Mouse (Mus musculus): ENCODE data around the gene Pank2. TPM values are rescaled to one million over a fixed set of nuclear protein-coding genes. Genes with fewer than 3 reads are reported as not detected.
"Not testable (repeated sequence)": the region's sequence is repeated elsewhere in the genome, so short reads cannot be mapped to it uniquely, and the experiment has no call there.

Pank2 gene
- 10 to 100 TPM; 56.5 to 60.2 TPM for total RNA-seq (2021)
- long read RNA-seq, experiment 1, full-length matches to known transcripts: 26 of 49 reads
- long read RNA-seq, experiment 1, partial matches to known transcripts: 4 of 49 reads
- long read RNA-seq, experiment 1, other reads (novel, unspliced or antisense): 19 of 49 reads
- long read RNA-seq, experiment 2, full-length matches to known transcripts: 37 of 52 reads
- long read RNA-seq, experiment 2, partial matches to known transcripts: 3 of 52 reads
- long read RNA-seq, experiment 2, other reads (novel, unspliced or antisense): 12 of 52 reads

DNA sequence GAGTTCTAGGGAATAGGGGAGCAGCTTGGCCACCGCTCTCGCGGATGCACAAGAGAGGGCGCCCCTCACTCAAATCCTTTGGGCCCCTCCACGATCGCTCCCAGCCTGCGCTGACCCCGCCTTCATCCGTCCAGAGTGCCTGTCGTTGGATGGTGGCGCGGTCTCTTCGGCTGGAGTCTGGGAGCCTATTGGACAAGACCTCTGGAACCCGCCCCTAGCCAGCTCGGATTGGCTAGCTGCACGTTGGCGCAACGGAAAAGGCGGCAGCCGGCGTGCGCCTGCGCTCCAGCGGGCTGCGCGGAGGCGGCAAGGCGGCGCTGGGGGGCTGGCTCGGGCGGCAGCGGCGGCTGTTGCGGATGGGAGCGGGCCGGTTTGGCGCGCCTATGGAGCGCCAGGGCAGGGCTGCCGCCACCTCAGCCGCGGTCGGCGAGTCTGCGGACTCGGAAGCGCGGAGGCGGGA lies at the start of gene Pank2:
Gene Pank2, plus strand, starts transcription at position 283 of the 460 bp plus-strand sequence.
- TF ChIP-seq CTCF (conservative IDR thresholded peaks at IDR 0.05): peak; percentile 45
- Histone ChIP-seq H3K27ac (peak within 1 kb of the TSS; percentile 96), H3K4me3 (peak within 1 kb of the TSS; percentile 63)
- DNase-seq (ENCODE audit: low spot score in 2 of 2): peak; percentile 97 to 99

DNA sequence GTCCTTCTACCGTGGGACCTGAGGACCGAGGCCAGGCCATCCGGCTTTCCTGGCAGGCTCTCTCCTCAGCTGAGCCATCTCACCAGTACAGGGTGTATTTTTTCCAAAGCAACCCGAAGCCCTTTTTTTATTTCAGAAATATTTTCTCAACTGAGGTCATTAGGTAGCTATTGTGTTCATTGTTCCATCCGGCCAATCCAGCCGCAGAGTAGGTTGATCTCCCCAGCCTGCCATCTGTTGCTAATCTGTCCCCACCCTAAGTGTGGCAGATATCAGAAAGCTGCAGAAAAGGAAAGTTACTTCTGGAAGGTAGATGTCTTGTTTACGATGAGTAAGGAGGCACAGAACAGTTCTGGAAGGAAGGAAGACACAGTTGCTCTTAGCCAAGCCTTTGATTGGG lies 48.5 kb upstream of the Pank2 start:
- Histone ChIP-seq H3K27ac (no peak overlapping the region), H3K4me3 (no peak overlapping the region)
- no peak for DNase-seq (ENCODE audit: low spot score in 2 of 2)
- no peak for TF ChIP-seq CTCF (conservative IDR thresholded peaks at IDR 0.05)

- Histone ChIP-seq H3K27ac (no peak overlapping the region), H3K4me3 (no peak overlapping the region)
- DNase-seq (ENCODE audit: low spot score in 2 of 2): no peak
- TF ChIP-seq CTCF (conservative IDR thresholded peaks at IDR 0.05): no peak
Measured at GRCm38 (mm10) chr2:131215941-131216858, 46.1 kb upstream of the Pank2 start.

- no peak for DNase-seq (ENCODE audit: low spot score in 2 of 2)
- no peak overlapping the region for H3K27ac ChIP-seq
- H3K4me3 ChIP-seq: no peak overlapping the region
- no peak for TF ChIP-seq CTCF (conservative IDR thresholded peaks at IDR 0.05)
Measured at GRCm38 (mm10) chr2:131220030-131220429, 42.3 kb upstream of the Pank2 start.

GRCm38 (mm10) chr2:131221853-131222515 lies 40.3 kb upstream of the Pank2 start:
- DNase-seq (ENCODE audit: low spot score in 2 of 2): no peak
- TF ChIP-seq CTCF (conservative IDR thresholded peaks at IDR 0.05): no peak
- H3K27ac ChIP-seq: no peak overlapping the region
- H3K4me3 ChIP-seq: no peak overlapping the region

DNA sequence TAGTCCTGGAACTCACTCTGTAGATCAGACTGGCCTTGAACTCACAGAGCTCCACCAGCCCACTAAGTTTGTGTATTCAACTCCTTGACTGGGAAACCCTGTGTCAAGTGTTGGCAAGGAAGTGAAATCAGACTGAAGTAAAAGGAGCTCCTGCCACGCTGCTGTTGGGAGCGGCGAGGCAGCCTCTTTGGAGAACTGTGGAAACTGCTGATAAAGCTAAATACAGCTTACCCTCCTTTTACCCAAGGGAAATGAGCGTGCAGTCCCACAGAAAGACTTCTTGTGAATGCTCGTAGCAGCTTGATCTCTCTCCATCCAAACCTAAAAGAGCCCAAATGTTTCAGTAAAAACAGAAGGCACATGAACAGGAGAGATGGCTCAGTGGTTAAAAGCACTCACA lies 39.7 kb upstream of the Pank2 start:
- no peak for DNase-seq (ENCODE audit: low spot score in 2 of 2)
- Histone ChIP-seq H3K27ac (no peak overlapping the region), H3K4me3 (no peak overlapping the region)
- no peak for TF ChIP-seq CTCF (conservative IDR thresholded peaks at IDR 0.05)

GRCm38 (mm10) chr2:131223569-131223968 lies 38.7 kb upstream of the Pank2 start:
- Histone ChIP-seq H3K27ac (no peak overlapping the region), H3K4me3 (no peak overlapping the region)
- no peak for TF ChIP-seq CTCF (conservative IDR thresholded peaks at IDR 0.05)
- DNase-seq (ENCODE audit: low spot score in 2 of 2): no peak

GRCm38 (mm10) chr2:131225178-131225577 lies 37.1 kb upstream of the Pank2 start:
- TF ChIP-seq CTCF (conservative IDR thresholded peaks at IDR 0.05): no peak
- no peak overlapping the region for H3K4me3 ChIP-seq
- DNase-seq (ENCODE audit: low spot score in 2 of 2): no peak
- no peak overlapping the region for H3K27ac ChIP-seq

GRCm38 (mm10) chr2:131226669-131227068 lies 35.6 kb upstream of the Pank2 start:
- not testable (repeated sequence) for DNase-seq (ENCODE audit: low spot score in 2 of 2); H3K27ac ChIP-seq; H3K4me3 ChIP-seq

DNA sequence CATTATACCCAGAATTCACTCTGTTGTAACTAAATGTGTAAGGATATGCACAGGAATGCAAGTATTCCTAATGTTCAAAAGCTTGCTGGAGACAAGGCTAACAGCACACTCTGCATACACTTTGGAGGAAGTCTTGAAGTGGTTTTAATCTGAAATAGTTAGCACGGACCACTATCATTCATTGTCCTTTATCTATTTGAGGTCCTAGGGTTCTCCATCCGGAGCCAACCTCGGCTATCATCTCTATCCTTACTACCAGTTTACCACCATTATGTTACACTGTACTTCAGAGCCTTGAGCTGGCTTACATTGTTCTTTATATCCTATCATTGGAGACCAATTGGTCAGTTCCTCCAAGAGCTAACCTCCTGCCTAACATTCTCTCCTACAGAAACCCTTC lies 35.1 kb upstream of the Pank2 start:
- TF ChIP-seq CTCF (conservative IDR thresholded peaks at IDR 0.05): no peak
- Histone ChIP-seq H3K27ac (no peak overlapping the region), H3K4me3 (no peak overlapping the region)
- DNase-seq (ENCODE audit: low spot score in 2 of 2): no peak

GRCm38 (mm10) chr2:131232558-131232957 lies 29.7 kb upstream of the Pank2 start:
- TF ChIP-seq CTCF (conservative IDR thresholded peaks at IDR 0.05): no peak
- no peak overlapping the region for H3K27ac ChIP-seq
- DNase-seq (ENCODE audit: low spot score in 2 of 2): no peak
- H3K4me3 ChIP-seq: no peak overlapping the region

DNA sequence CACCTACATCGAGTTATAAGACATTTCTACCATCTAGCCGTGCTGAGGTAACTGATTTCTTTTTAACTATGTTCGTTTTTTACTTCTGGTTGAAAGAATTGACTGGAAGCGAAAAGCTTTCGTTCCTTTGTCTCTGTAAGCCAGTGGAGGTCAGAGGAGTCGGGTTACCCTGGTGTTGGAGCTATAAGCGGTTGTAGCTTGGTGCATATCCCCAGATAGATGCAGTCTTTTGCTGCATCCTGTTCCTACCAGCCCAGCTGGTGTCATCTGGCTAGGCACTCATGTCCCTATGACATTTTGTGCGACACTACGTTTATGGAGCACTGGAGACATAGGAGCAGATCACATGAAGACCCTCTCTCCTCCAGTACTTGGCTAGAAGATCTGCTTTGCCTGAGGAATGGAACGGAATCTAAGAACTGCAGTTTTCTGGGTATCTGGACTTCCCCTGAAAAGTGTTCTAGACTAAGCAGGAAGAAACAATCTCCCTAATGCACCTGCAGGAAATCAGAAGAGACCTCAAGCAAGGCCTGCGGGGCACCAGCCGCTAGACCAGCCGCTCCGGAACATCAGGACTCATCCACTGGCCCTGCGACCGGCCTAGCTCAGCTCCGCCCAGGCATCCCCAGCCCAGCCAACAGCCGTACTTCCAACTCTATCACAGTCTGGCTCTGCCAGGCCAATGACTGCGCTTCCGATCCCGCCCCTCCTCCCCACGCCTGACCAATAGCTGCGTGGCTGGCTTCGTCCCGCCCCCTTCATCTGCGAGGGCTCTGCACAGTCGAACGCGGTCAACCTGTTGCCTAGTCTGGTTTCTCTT lies 28.8 kb upstream of the Pank2 start, which contains the start of gene Mavs:
Gene Mavs, plus strand, starts transcription at position 757 of the 820 bp plus-strand sequence.
- peak within 1 kb of the TSS; percentile 87 for H3K27ac ChIP-seq
- peak within 1 kb of the TSS; percentile 64 for H3K4me3 ChIP-seq
- no peak for TF ChIP-seq CTCF (conservative IDR thresholded peaks at IDR 0.05)
- peak; percentile 91 to 95 for DNase-seq (ENCODE audit: low spot score in 2 of 2)

All from layer of hippocampus, adult 2 months (tissue).